Mouse (Mus musculus): Measurements from ENCODE around the gene Serpinb6a.

DNA sequence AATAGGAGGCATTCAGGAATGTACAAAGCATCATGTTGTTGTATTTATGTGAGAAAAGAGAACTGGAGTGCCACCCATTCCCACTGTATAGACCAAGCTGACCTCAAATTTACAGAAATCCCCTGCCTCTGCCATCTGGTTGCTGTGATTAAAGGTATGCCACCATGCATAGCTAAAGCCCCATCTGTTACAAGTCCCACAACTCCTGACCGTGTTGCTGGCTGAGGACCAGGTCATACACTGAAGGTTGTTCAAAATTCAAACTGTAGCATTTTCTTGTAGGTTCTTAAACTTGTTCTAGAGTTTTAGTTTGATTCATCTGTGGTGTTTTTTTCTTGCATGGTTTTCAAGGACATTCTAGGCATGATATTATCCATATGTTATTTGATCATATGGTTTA is 15.9 kb upstream of the Serpinb6a start:
- TF ChIP-seq SIN3A (IDR thresholded peaks at IDR 0.05; ENCODE audit: low read length) (no peak), POLR2A (IDR thresholded peaks at IDR 0.05; ENCODE audit: low read depth, low read length) (no peak), MEF2A (IDR thresholded peaks at IDR 0.05; ENCODE audit: borderline replicate concordance, low read depth, low read length) (no peak), PAX5 (IDR thresholded peaks at IDR 0.05; ENCODE audit: low read length) (no peak), CTCF (conservative IDR thresholded peaks at IDR 0.05 in 1 of 2, IDR thresholded peaks at IDR 0.05 in 1 of 2; ENCODE audit: low read depth in 2 of 2, low read length in 2 of 2) (no peak), CHD2 (IDR thresholded peaks at IDR 0.05; ENCODE audit: low read length) (no peak), POLR2AphosphoS2 (IDR thresholded peaks at IDR 0.05; ENCODE audit: low read depth, low read length) (no peak), RAD21 (IDR thresholded peaks at IDR 0.05; ENCODE audit: low read depth, low read length) (no peak), BHLHE40 (IDR thresholded peaks at IDR 0.05; ENCODE audit: low read depth, low read length) (no peak)
